Mouse (Mus musculus) forebrain, embryonic 10.5 days (tissue): ENCODE data around the gene Mylk. TPM values are rescaled to one million over a fixed set of nuclear protein-coding genes. Genes with fewer than 3 reads are reported as not detected.

ENCODE experiments used
- DNase-seq: peaks from one replicate; pipeline ENCODE4 v3.0.0-alpha.2; 2017; ENCODE audit warnings: low spot score; ENCODE audit errors: extremely low spot score
- H3K27ac ChIP-seq: fragments of 300-500 bp; sonication (generic); 2 replicates; pipeline ENCODE4 v1.5.1; 2016; ENCODE audit warnings: mild to moderate bottlenecking
- H3K27me3 ChIP-seq: fragments of 300-500 bp; sonication (generic); 2 replicates; pipeline ENCODE4 v1.6.1; 2016; ENCODE audit warnings: mild to moderate bottlenecking; ENCODE audit not compliant: poor library complexity, severe bottlenecking
- H3K36me3 ChIP-seq: fragments of 300-500 bp; sonication (generic); replicated peaks from 2 replicates; pipeline ENCODE4 v1.6.1; 2016; ENCODE audit warnings: mild to moderate bottlenecking, moderate library complexity
- H3K4me1 ChIP-seq: fragments of 300-500 bp; sonication (generic); 2 replicates; pipeline ENCODE4 v1.6.1; 2016
- H3K4me3 ChIP-seq: fragments of 300-500 bp; sonication (generic); 2 replicates; pipeline ENCODE4 v1.5.1; 2016; ENCODE audit warnings: mild to moderate bottlenecking, moderate library complexity
- H3K9me3 ChIP-seq: fragments of 300-500 bp; sonication (generic); 2 replicates; pipeline ENCODE4 v1.6.1; 2016; ENCODE audit warnings: mild to moderate bottlenecking, moderate library complexity
- WGBS: fragments of 180-500 bp; shearing (Covaris S2); methylation state at CpG from one replicate; pipeline ENCODE4 v1.1.7; 2016; 5-methylcytosine and 5-hydroxymethylcytosine counted together
- polyA plus RNA-seq: library from polyadenylated mRNA; unstranded; fragments of >200 nt; fragmentation: Nextera tagmentation; extraction: Ambion mirVana; gene quantifications from 2 replicates; pipeline ENCODE4 v1.2.1, GENCODE M21; 2016

Gene Mylk
- polyA plus RNA-seq, 1 experiment from 2014 or later, result 5.1 TPM

- no peak for DNase-seq
- no peaks in the 10 kb centered on the region for H3K9me3 ChIP-seq
- no peak overlapping the region for H3K4me3 ChIP-seq
- no peaks in the 10 kb centered on the region for H3K4me1 ChIP-seq
- WGBS, result 86% methylated on average over 10 of the region's 10 CpGs
- H3K27ac ChIP-seq, result no peak overlapping the region
- H3K36me3 ChIP-seq, result no peaks in the 10 kb centered on the region; the same call in 1 of the 2 replicates
- no peaks in the 10 kb centered on the region for H3K27me3 ChIP-seq
Observed at GRCm38 (mm10) chr16:34861744-34862365, 116.8 kb downstream of the Mylk start.

DNA sequence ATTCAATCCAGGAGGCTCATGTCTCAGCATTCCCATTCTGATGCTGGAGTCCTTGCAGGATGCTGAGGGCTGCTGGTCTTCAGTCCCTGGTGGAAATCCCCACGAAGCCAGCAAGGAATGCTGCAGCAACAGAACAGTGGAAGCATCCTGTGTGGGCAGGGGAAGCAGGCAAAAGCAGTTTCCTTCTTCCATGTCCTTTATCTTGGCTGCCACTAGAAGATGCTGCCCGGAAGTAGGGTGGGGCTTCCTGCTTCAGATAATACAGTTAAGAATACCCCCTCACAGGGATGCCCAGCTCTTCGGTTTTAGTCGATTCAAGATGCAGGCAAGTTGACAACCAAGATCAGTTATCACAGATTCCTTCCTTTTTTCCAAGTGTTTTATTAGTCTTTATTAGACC is 120.4 kb downstream of the Mylk start:
- Histone ChIP-seq H3K27me3 (no peaks in the 10 kb centered on the region), H3K4me3 (no peak overlapping the region), H3K9me3 (no peaks in the 10 kb centered on the region), H3K4me1 (peaks cover 10% of the 10 kb centered on the region; the same call in 1 of the 2 replicates), H3K36me3 (no peaks in the 10 kb centered on the region; the same call in 1 of the 2 replicates), H3K27ac (no peak overlapping the region)
- 83% methylated on average over 4 of the region's 4 CpGs for WGBS
- DNase-seq, result no peak

DNA sequence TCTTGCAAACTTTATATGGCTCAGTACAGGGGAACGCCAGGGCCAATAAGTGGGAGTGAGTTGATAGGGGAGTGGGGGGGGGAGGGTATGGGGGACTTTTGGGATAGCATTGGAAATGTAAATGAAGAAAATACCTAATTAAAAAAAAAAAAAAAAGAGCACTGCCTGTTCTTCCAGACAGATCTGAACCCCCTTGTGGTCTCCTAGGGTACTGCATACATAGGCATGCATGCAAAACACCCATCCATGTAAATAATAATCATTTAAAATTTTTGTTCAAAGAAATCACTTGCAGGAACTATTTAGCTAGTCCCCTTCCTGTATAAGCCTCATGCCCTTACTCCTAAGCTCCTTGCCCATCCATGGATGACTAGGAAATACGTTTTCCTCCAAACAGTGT is 122.2 kb downstream of the Mylk start:
- H3K36me3 ChIP-seq, result no peaks in the 10 kb centered on the region
- no peaks in the 10 kb centered on the region for H3K27me3 ChIP-seq
- peaks cover 10% of the 10 kb centered on the region; the same call in 1 of the 2 replicates for H3K4me1 ChIP-seq
- WGBS, result 89% methylated on average over 2 of the region's 2 CpGs
- no peak overlapping the region for H3K4me3 ChIP-seq
- no peaks in the 10 kb centered on the region for H3K9me3 ChIP-seq
- no peak for DNase-seq
- no peak overlapping the region for H3K27ac ChIP-seq

GRCm38 (mm10) chr16:34880031-34880778 is 135.2 kb downstream of the Mylk start:
- no peak overlapping the region for H3K4me3 ChIP-seq
- H3K27me3 ChIP-seq, result no peaks in the 10 kb centered on the region
- H3K27ac ChIP-seq, result no peak overlapping the region
- H3K9me3 ChIP-seq, result no peaks in the 10 kb centered on the region
- DNase-seq, result no peak
- no peaks in the 10 kb centered on the region for H3K4me1 ChIP-seq
- 93% methylated on average over 18 of the region's 18 CpGs for WGBS
- no peaks in the 10 kb centered on the region for H3K36me3 ChIP-seq

GRCm38 (mm10) chr16:34880815-34881214 is 135.8 kb downstream of the Mylk start:
- Histone ChIP-seq H3K27me3 (no peaks in the 10 kb centered on the region), H3K4me1 (no peaks in the 10 kb centered on the region), H3K36me3 (no peaks in the 10 kb centered on the region), H3K9me3 (no peaks in the 10 kb centered on the region), H3K27ac (no peak overlapping the region), H3K4me3 (no peak overlapping the region)
- WGBS, result 85% methylated on average over 4 of the region's 4 CpGs
- no peak for DNase-seq

DNA sequence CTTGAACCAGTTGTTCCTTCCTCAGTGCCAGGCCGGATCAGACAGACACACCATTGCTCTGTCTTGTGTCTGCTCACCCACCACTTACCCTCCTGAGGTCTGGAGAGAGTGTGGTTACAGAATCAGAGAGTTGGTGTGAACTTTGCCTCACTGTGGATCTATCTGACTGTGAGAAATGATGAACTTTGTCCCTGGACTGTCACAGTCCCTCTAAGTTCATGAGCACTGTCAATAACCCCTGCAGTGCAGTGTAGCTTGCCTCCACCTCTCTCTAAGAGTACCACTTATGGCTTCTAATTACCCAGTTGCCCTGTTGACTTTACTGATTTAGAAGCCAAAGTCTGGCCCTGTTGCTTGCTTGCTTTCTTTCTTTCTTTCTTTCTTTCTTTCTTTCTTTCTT is 142.0 kb downstream of the Mylk start:
- H3K9me3 ChIP-seq, result no peaks in the 10 kb centered on the region
- H3K4me1 ChIP-seq, result no peaks in the 10 kb centered on the region
- H3K27me3 ChIP-seq, result no peaks in the 10 kb centered on the region
- no peak overlapping the region for H3K27ac ChIP-seq
- H3K36me3 ChIP-seq, result no peaks in the 10 kb centered on the region
- H3K4me3 ChIP-seq, result no peak overlapping the region
- DNase-seq, result no peak
- 90% methylated on average over 1 of the region's 1 CpGs for WGBS

DNA sequence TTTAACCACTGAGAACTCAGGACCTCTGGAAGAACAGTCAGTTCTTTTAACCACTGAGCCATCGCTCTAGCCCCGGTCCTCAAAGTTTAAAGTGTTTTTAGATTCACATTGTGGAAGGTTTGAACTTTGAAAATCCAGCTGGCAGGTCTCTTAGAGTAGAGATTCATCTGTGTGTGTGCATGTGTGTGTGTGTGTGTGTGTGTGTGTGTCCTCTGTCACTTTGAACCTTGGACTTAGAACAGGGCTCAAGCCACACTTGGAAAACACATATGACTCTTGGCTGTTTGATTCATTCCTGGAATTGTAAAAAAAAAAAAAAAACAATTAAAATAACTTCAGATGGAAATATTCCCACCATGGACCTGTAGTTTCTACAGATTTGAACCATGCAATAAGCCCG is 149.0 kb downstream of the Mylk start:
- H3K27ac ChIP-seq, result no peak overlapping the region
- no peak overlapping the region for H3K4me3 ChIP-seq
- H3K36me3 ChIP-seq, result no peaks in the 10 kb centered on the region
- no peak for DNase-seq
- peaks cover under 1% of the 10 kb centered on the region; the same call in 1 of the 2 replicates for H3K4me1 ChIP-seq
- H3K27me3 ChIP-seq, result no peaks in the 10 kb centered on the region
- WGBS, result 91% methylated on average over 3 of the region's 3 CpGs
- no peaks in the 10 kb centered on the region for H3K9me3 ChIP-seq

DNA sequence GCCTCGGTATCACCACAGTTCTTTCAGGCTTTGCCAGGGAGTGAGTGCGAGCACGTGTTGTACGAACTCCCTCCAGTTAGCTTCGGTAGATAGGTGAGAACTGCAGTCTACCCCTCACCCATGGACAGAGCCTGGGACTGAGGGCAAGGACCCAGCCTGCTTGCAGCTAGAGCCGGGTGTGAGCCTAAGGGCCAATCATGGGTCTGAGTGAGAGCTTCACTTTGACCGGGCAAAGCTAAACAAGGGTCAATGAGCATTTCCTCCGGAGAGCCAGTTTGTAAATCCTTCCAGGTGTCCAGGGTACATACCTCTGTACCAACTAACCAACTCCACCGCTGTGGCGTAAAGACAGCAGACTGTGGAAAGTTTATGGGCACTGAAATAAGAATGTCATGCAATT is 150.9 kb downstream of the Mylk start:
- Histone ChIP-seq H3K27me3 (peaks cover 3% of the 10 kb centered on the region; the same call in 1 of the 2 replicates), H3K4me3 (no peak overlapping the region), H3K27ac (no peak overlapping the region), H3K36me3 (no peaks in the 10 kb centered on the region), H3K9me3 (no peaks in the 10 kb centered on the region), H3K4me1 (peaks cover 20% of the 10 kb centered on the region)
- 90% methylated on average over 10 of the region's 10 CpGs for WGBS
- no peak for DNase-seq

DNA sequence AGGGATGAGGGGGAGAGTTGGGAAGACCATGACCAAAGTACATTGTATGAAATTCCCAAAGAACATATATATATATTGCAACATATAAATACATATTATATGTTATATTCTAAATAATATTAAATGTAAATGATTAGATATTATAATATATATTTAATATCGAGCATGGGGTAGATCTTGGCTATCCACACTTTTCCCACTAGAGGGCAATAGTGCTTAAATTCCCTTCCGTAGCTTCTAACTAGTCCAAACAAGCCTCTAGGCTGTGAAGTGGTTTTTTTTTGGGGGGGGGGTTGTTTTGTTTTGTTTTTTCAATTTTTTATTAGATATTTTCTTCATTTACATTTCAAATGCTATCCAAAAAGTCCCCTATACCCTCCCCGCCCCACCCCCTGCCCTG is 152.0 kb downstream of the Mylk start:
- DNase-seq, result no peak
- no peaks in the 10 kb centered on the region for H3K9me3 ChIP-seq
- WGBS, result 82% methylated on average over 3 of the region's 3 CpGs

DNA sequence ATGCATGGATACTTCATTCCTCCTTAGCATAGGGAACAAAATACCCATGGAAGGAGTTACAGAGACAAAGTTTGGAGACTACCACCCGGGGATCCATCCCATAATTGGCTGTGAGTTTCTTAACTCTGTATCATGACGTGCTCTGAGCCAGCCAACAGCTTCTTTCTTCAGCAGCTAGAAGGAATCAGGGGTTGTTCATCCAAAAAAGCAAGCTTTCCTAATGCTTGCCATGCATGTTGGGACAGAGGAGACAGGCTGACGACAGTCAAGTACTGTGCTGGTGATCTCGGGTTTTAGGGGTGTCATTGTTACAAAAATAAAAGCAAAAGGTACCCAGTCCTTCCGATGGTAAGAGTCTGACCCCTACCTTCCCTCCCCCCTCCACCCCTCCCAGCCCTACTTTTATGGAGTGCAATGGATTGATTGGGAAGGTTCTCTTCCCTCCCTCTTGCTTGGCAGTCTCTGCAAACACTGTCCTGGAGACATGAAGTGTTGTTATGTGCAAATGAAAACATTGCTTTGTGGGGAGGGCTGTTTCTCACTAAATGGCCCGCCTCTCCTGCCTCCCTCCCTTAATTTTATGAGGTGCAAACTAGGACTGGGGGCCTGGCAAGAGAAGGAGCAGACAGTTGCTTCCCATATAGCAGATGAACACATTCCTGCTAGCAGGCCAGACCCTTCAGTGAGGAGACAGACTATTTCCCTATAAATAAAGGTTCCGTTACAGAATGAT is 153.2 kb downstream of the Mylk start:
- Histone ChIP-seq H3K4me1 (peaks cover 34% of the 10 kb centered on the region), H3K36me3 (no peaks in the 10 kb centered on the region), H3K27me3 (peaks cover 9% of the 10 kb centered on the region; the same call in 1 of the 2 replicates), H3K9me3 (no peaks in the 10 kb centered on the region), H3K4me3 (no peak overlapping the region), H3K27ac (no peak overlapping the region)
- no peak for DNase-seq
- 82% methylated on average over 7 of the region's 7 CpGs for WGBS

More for the DNA sequence above, 152.0 kb downstream of the Mylk start:
- Histone ChIP-seq H3K4me1 (peaks cover 27% of the 10 kb centered on the region), H3K27ac (no peak overlapping the region), H3K27me3 (peaks cover 9% of the 10 kb centered on the region; the same call in 1 of the 2 replicates), H3K36me3 (no peaks in the 10 kb centered on the region), H3K4me3 (no peak overlapping the region)

- peaks cover 37% of the 10 kb centered on the region for H3K4me1 ChIP-seq
- H3K4me3 ChIP-seq, result no peak overlapping the region
- no peaks in the 10 kb centered on the region for H3K36me3 ChIP-seq
- no peaks in the 10 kb centered on the region for H3K9me3 ChIP-seq
- H3K27ac ChIP-seq, result no peak overlapping the region
- DNase-seq, result no peak
- H3K27me3 ChIP-seq, result peaks cover 9% of the 10 kb centered on the region; the same call in 1 of the 2 replicates
- 90% methylated on average over 11 of the region's 11 CpGs for WGBS
Observed at GRCm38 (mm10) chr16:34899071-34899808, 154.2 kb downstream of the Mylk start.

GRCm38 (mm10) chr16:34899997-34900396 is 155.0 kb downstream of the Mylk start:
- Histone ChIP-seq H3K4me3 (no peak overlapping the region), H3K36me3 (no peaks in the 10 kb centered on the region), H3K4me1 (peaks cover 40% of the 10 kb centered on the region), H3K9me3 (no peaks in the 10 kb centered on the region), H3K27ac (peak overlapping the region; percentile 69; the same call in 1 of the 2 replicates), H3K27me3 (peaks cover 9% of the 10 kb centered on the region; the same call in 1 of the 2 replicates)
- no peak for DNase-seq
- 40% methylated on average over 5 of the region's 5 CpGs for WGBS
